Mouse (Mus musculus): ENCODE data around the gene Smarcd1.
"Not testable (repeated sequence)": the region's sequence is repeated elsewhere in the genome, so short reads cannot be mapped to it uniquely, and the experiment has no call there.

Smarcd1 gene

GRCm38 (mm10) chr15:99714206-99714605, 12.3 kb downstream of the Smarcd1 start:
- DNase-seq (ENCODE audit: low read depth, low spot score): no peak

GRCm38 (mm10) chr15:99714858-99715257, 12.9 kb downstream of the Smarcd1 start:
- DNase-seq (ENCODE audit: low read depth, low spot score): peak; percentile 86

GRCm38 (mm10) chr15:99715361-99715865, 13.5 kb downstream of the Smarcd1 start:
- DNase-seq (ENCODE audit: low read depth, low spot score): no peak

- no peak for DNase-seq (ENCODE audit: low read depth, low spot score)
Observed at GRCm38 (mm10) chr15:99715982-99716746, 14.2 kb downstream of the Smarcd1 start.

- no peak for DNase-seq (ENCODE audit: low read depth, low spot score)
Observed at GRCm38 (mm10) chr15:99716814-99717213, 14.9 kb downstream of the Smarcd1 start.

GRCm38 (mm10) chr15:99717386-99718334, 15.7 kb downstream of the Smarcd1 start, which contains the start of gene Gpd1:
TSS of gene Gpd1 (plus strand) at chr15:99717515.
- peak; percentile 92 for DNase-seq (ENCODE audit: low read depth, low spot score)

GRCm38 (mm10) chr15:99718461-99719021, 16.6 kb downstream of the Smarcd1 start:
- DNase-seq (ENCODE audit: low read depth, low spot score): peak; percentile 87

- DNase-seq (ENCODE audit: low read depth, low spot score): no peak
Observed at GRCm38 (mm10) chr15:99719865-99720264, 17.9 kb downstream of the Smarcd1 start.

GRCm38 (mm10) chr15:99721921-99722743, 20.2 kb downstream of the Smarcd1 start:
- DNase-seq (ENCODE audit: low read depth, low spot score): no peak

GRCm38 (mm10) chr15:99723120-99723514, 21.2 kb downstream of the Smarcd1 start:
- no peak for DNase-seq (ENCODE audit: low read depth, low spot score)

- peak; percentile 91 for DNase-seq (ENCODE audit: low read depth, low spot score)
Observed at GRCm38 (mm10) chr15:99723515-99724291, 21.8 kb downstream of the Smarcd1 start.

GRCm38 (mm10) chr15:99724292-99725021, 22.5 kb downstream of the Smarcd1 start:
- peak; percentile 96 for DNase-seq (ENCODE audit: low read depth, low spot score)

GRCm38 (mm10) chr15:99725341-99726155, 23.6 kb downstream of the Smarcd1 start, which contains the start of gene Cox14:
TSS of gene Cox14 (plus strand) at chr15:99725618.
- peak; percentile 99 for DNase-seq (ENCODE audit: low read depth, low spot score)

- DNase-seq (ENCODE audit: low read depth, low spot score): no peak
Observed at GRCm38 (mm10) chr15:99726549-99726948, 24.6 kb downstream of the Smarcd1 start.

- DNase-seq (ENCODE audit: low read depth, low spot score): not testable (repeated sequence)
Observed at GRCm38 (mm10) chr15:99727039-99727438, 25.1 kb downstream of the Smarcd1 start.

GRCm38 (mm10) chr15:99727525-99727924, 25.6 kb downstream of the Smarcd1 start:
- no peak for DNase-seq (ENCODE audit: low read depth, low spot score)

- no peak for DNase-seq (ENCODE audit: low read depth, low spot score)
Observed at GRCm38 (mm10) chr15:99728211-99728610, 26.3 kb downstream of the Smarcd1 start.

GRCm38 (mm10) chr15:99729056-99729783, 27.3 kb downstream of the Smarcd1 start:
- DNase-seq (ENCODE audit: low read depth, low spot score): no peak

All from skeletal muscle tissue, adult 2 months (tissue).